Mouse (Mus musculus): ENCODE results near the gene Ppp6c. TPM values are rescaled to one million over a fixed set of nuclear protein-coding genes. Genes with fewer than 3 reads are reported as not detected.

Ppp6c gene
- polyA plus RNA-seq, 1 experiment from 2014 or later: 79.8 TPM

Other genes with a start within 250 kb of the Ppp6c start
- gene Wdr38, start 229.0 kb downstream of the Ppp6c start, polyA plus RNA-seq (2015; fragmentation: Nextera tagmentation; extraction: Ambion mirVana): 1.4 and 2.1 TPM in 2 replicates
- 126 and 129 TPM in 2 replicates for gene Arpc5l, start 221.1 kb downstream of the Ppp6c start, polyA plus RNA-seq (2015; fragmentation: Nextera tagmentation; extraction: Ambion mirVana)
- gene Rpl35, start 220.8 kb downstream of the Ppp6c start, polyA plus RNA-seq (2015; fragmentation: Nextera tagmentation; extraction: Ambion mirVana): 831 and 909 TPM in 2 replicates
- gene Golga1, start 160.9 kb downstream of the Ppp6c start, polyA plus RNA-seq (2015; fragmentation: Nextera tagmentation; extraction: Ambion mirVana): 24.9 TPM in 2 replicates
- gene Scai, start 35.7 kb downstream of the Ppp6c start, polyA plus RNA-seq (2015; fragmentation: Nextera tagmentation; extraction: Ambion mirVana): 8.6 and 9.4 TPM in 2 replicates